Mouse (Mus musculus) left cerebral cortex, adult 11 months (tissue): ENCODE data around the gene Mcemp1.

Experiments
- DNase-seq: peaks from one replicate; pipeline ENCODE4 v3.0.0; 2022; ENCODE audit warnings: low spot score

Gene Mcemp1

DNA sequence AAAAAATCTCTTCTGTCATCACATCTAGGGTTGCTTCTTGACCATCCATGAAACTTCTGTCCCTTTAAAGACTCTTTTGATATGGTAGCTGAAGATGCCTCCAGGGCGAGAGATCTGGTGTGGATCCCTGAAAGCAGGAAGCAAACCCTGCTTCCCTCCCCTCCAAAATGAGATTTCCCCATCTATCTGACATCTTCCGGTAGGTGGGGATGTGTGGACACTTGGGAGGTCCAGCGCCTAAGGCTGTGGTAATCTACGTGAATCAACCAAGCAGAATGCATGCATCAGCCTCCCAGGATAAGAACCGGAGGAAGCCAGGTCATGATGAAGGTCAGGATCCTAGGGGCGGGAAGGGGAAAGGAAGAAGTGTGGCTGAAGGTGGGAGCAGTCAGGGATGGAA is at the start of gene Mcemp1:
Gene Mcemp1 (plus strand): TSS at position 248 of the 400 bp plus-strand sequence.
- DNase-seq = no peak

DNA sequence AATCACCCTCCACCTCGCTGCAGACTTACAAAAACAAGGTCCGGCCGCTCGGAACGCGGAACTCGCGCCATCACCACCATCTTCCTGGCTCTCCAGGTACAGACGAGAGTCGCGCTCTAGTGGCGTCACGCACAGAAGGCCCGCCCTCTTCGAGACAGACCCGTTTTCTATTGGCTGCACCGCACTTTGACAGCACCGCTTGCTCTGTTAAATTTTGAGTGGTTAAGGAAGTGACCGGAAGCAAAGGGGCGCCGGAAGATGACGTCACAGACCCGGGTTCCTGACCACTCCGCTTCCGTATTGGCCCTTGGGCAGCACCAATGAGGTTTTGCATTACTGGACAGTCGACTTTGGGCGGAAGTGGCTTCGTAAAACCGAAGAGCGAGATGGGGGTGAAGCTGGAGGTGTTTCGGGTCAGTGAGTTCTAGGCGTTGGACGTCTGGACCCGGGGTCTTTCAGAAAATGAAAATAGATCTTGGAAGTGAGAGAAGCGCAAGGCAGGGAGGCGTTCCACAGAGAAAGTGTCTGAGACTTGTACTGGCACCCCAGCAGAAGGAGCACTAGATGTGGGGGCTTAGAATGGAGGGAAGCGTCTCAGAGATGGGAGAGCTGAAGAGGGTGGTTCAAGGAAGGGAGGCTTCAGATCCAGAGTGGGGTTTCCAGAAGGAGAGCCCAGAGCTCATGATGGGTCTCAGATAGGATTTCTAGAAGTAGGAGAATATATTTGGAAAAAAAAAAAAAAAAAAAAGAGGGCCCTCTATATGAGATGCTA is 44.2 kb upstream of the Mcemp1 start, which contains the start of the genes Xab2 and Pet100:
Gene Xab2 (minus strand): TSS at position 118 of the 772 bp plus-strand sequence.
Gene Pet100 (plus strand): TSS at position 350 of the 772 bp plus-strand sequence.
- peak; percentile 99 for DNase-seq

GRCm38 (mm10) chr8:3622119-3622518 is 43.4 kb upstream of the Mcemp1 start:
- DNase-seq = no peak

DNA sequence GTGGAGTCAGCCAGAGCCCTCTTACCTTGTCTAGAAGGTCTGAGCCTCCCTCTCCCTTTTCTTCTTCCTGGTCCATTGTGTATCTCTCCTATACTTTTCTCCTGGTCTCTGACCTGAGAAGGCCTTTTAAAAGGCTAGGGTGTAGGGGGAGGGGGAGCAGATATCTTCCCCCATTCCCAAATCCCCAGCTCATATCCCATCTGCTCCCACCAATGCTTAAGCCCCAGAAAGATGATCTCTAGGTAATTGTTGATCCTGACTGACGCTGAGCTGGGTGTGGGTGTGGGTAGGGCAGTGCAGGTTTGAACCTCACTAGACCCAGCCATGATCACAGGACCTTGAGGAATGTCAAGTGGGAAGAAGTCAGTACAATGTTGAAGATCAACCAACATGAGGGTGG is 40.1 kb upstream of the Mcemp1 start, which contains the start of gene Pcp2:
Gene Pcp2 (minus strand): TSS at position 101 of the 400 bp plus-strand sequence.
- DNase-seq = no peak

DNA sequence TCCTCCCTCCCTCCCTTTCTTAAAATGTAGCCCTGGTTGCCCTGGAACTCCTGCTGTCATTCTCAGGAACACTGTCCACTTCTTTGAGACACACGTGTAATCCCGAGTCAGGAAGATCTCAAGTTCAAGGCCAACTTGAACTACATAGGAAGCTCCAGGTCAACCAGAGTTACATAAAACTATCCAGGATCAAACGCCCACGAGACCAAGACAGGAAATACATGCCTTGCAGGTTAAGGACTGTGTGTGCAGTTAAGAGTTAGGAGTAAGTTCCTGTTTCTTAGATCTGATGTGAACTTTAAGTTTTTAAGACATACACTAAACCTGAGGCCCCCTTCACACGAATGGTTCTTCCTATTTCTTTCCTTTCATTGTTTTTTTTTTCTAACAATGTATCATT is 38.6 kb upstream of the Mcemp1 start:
- no peak for DNase-seq

GRCm38 (mm10) chr8:3628014-3628413 is 37.5 kb upstream of the Mcemp1 start:
- DNase-seq = no peak

DNA sequence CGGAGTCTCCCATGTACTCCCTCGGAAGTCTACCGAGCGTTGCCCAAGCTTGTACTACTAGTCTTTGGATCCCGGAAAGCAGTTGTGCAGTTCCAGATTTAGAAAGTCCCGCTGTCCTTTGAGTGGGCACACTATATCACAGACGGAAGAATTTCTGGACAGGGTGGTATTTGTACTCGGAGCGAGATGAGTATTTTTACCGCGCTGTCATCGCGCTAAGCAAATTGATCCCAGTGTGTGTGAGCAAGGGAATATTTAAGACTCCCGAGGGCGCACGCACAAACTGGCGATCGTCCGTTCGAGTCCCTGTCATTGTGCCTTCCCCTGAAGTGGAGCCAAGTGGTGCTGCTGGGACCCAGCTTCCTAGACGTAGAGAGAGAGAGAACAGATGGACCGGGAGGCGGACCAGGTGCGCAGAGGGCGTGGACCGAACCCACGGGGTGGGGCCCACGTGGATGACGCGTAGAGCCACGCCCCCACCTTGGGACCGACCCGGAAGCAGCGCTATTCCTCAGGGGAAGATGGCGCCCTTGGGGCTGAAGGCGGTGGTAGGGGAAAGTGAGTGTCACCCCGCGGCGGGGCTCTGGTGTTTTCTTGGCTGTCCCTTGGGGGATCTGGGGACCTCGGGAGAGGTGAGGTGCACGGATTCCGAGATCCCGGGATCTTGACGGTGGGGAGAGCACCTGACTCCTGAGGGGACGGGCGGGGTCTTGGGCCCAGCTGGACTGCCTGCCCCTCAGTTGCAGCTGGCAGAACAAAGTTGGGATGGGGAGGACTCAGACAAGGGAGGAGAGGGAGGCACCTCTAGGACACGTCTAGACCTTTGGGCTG is 34.7 kb upstream of the Mcemp1 start, which contains the start of gene Stxbp2:
Gene Stxbp2 (plus strand): TSS at position 309 of the 831 bp plus-strand sequence.
- DNase-seq = peak; percentile 49

- no peak for DNase-seq
These were observed 34.1 kb upstream of the Mcemp1 start for GRCm38 (mm10) chr8:3631478-3631875.

GRCm38 (mm10) chr8:3645804-3646203 is 19.8 kb upstream of the Mcemp1 start:
- DNase-seq = no peak

GRCm38 (mm10) chr8:3646824-3647531 is 18.6 kb upstream of the Mcemp1 start:
- DNase-seq = no peak

- no peak for DNase-seq
These were observed 18.0 kb upstream of the Mcemp1 start for GRCm38 (mm10) chr8:3647561-3647960.

GRCm38 (mm10) chr8:3648268-3648667 is 17.3 kb upstream of the Mcemp1 start:
- no peak for DNase-seq

GRCm38 (mm10) chr8:3648990-3649389 is 16.6 kb upstream of the Mcemp1 start:
- no peak for DNase-seq

DNA sequence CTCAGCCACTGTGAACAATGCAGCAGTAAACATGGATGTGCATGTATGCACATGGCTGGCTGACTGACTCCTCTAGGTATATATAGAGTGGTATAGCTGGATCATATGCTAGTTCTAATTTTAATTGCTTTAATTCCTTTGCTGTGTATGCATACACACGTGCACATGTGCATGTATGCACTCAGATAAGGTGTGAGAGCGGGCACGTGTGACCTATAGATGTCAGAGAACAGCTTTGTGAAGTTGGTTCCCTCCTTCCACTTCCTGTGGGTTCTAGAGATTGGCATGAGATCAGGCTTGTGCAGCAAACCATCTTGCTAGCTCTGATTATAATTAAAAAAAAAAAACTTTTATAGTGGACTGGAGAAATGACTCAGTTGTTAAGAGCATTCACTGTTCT is 12.7 kb upstream of the Mcemp1 start:
- no peak for DNase-seq

GRCm38 (mm10) chr8:3654726-3655508 is 10.6 kb upstream of the Mcemp1 start:
- no peak for DNase-seq

- DNase-seq = no peak
These were observed 10.0 kb upstream of the Mcemp1 start, which contains the start of gene Retn for GRCm38 (mm10) chr8:3655526-3655925. Gene Retn (plus strand): TSS chr8:3655770.

DNA sequence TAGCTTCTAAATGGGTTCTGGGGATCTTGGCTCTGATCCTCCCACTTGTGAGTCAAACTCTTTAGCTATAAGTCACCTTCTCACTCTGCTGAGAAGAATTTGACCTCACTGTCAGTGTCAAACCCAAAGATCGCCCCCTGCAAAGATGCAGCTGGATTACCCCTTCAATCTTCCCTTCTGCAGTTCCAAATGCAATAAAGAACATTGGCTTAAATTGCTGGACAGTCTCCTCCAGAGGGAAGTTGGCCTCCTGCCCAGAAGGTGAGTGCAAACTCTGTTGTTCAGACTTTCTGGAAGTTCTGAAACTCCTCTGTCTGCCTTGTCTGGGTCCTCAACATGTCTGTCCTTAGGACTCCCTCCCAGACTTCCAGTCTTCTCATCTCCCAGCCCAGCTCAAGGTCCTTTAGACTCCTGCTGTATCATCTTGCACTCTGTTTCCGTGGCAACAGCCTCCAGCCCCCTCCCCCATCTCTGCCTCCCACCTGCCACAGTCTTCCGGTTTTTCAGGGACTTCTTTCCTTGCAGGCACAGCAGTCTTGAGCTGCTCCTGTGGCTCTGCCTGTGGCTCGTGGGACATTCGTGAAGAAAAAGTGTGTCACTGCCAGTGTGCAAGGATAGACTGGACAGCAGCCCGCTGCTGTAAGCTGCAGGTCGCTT is 8.7 kb upstream of the Mcemp1 start:
- DNase-seq = no peak

DNA sequence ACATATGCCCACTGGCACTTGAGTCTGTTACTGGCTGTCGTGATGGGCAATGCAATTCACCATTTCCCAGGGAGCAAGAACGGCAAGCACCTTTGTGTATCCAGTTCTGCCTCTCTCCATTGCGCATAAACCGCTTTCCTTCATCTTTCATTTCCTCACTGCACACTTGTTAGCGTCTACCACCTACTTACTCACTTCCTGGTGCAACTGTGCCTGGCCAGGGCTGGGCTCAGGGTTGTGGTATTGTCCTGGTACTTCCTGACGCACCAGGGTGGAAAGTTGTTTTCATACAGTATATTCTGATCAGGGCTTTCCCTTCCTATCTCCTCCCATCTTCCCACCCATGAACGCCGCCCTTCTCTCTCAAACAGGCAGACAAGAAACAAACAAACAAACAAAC is 4.7 kb upstream of the Mcemp1 start:
- no peak for DNase-seq

GRCm38 (mm10) chr8:3664405-3664804 is 1.1 kb upstream of the Mcemp1 start:
- DNase-seq = no peak

DNA sequence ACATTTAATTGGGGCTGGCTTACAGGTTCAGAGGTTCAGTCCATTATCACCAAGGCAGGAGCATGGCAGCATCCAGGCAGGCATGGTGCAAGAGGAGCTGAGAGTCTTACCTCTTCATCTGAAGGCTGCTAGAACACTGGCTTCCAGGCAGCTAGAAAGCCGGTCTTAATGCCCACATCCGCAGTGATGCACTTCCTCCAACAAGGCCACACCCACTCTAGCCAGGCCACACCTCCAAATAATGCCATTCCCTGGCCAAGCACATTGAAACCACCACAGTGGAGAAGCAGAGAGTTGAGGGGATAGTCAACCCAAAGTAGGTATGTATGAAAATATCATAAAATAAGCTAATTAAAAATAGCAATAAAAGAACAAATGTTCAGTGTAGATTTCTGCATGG is 4.8 kb downstream of the Mcemp1 start:
- DNase-seq = no peak

- peak; percentile 84 for DNase-seq
These were observed 6.5 kb downstream of the Mcemp1 start, which contains the start of gene Fcor for GRCm38 (mm10) chr8:3671980-3672491. Gene Fcor (minus strand): TSS chr8:3672362.
